Mouse (Mus musculus): ENCODE data around the gene Srcap. TPM values are rescaled to one million over a fixed set of nuclear protein-coding genes. Genes with fewer than 3 reads are reported as not detected.

The Srcap gene
- total and polyA plus RNA-seq, 2 experiments from 2014 or later: 16.1 to 29.3 TPM

DNA sequence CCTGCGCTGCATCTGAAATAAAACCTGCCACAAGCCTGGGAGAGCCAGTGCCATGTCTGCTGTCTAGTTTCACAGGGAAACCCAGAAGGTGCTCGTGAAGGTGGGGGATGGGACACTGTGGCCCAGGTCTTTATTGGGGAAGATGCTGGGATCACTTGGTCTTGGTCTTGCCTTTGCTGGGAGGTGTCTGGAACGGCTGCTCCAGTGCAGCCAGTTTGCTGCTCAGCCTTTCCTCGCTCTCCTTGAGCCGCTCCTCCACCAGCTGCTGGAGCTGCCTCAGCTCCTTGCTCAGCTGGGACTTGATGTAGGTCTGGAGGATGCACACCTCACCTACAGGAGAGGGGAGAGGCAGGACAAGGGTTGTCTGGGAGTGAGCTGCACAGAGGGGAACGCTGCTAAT, 71.5 kb downstream of the Srcap start:
- H3K9me3 ChIP-seq (replicated peaks; ENCODE audit: control insufficient read depth, low read length): no peaks in the 10 kb centered on the region
- peaks cover 59% of the 10 kb centered on the region for H3K36me3 ChIP-seq (replicated peaks; ENCODE audit: control insufficient read depth, insufficient read depth, low read length)
- H3K9ac ChIP-seq (replicated peaks; ENCODE audit: low read depth, low read length): no peak overlapping the region

DNA sequence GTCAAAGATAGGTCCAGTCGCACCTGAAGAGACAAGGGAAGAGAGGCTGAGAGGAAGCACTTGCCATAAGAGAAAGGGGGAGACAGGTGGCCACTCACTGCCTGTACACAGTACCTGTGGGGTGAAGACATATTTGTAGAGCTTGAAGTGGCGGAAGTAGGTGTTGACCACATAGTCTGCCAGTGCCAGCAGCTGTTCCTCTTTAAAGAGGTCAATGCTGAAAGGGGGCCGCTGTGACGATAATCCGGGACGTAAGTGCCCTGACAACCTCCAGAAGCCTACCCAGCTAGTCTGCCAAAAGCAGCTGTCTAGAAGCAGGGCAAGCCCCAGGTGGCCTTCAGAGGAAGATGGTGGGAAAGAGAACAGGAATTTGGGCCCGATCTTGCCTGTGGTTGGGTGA, 73.2 kb downstream of the Srcap start:
- Histone ChIP-seq H3K27me3 (ENCODE audit: control insufficient read depth, insufficient read depth, low read length) (no peaks in the 10 kb centered on the region), H3K27ac (ENCODE audit: low read depth) (no peak overlapping the region), H3K4me2 (ENCODE audit: low read depth, low read length) (no peak overlapping the region), H3K9me3 (replicated peaks; ENCODE audit: control insufficient read depth, low read length) (no peaks in the 10 kb centered on the region), H3K4me1 (ENCODE audit: control insufficient read depth, insufficient read depth) (peaks cover 17% of the 10 kb centered on the region), H3K36me3 (replicated peaks; ENCODE audit: control insufficient read depth, insufficient read depth, low read length) (peaks cover 43% of the 10 kb centered on the region), H3K9ac (replicated peaks; ENCODE audit: low read depth, low read length) (no peak overlapping the region), H3K4me3 (ENCODE audit: low read depth, low read length) (no peak overlapping the region)
- TF ChIP-seq CTCF (IDR thresholded peaks at IDR 0.05; ENCODE audit: low read depth): no peak
- no peak for TF ChIP-seq EP300 (IDR thresholded peaks at IDR 0.05; ENCODE audit: low read depth)
- DNase-seq (ENCODE audit: low spot score) (no peak), ATAC-seq (ENCODE audit: insufficient read depth, low read depth) (no peak)
- WGBS: 69% methylated on average over 7 of the region's 7 CpGs

More for the DNA sequence above, 71.5 kb downstream of the Srcap start:
- no peak for TF ChIP-seq EP300 (IDR thresholded peaks at IDR 0.05; ENCODE audit: low read depth)
- TF ChIP-seq CTCF (IDR thresholded peaks at IDR 0.05; ENCODE audit: low read depth): no peak
- Histone ChIP-seq H3K4me3 (ENCODE audit: low read depth, low read length) (no peak overlapping the region), H3K4me1 (ENCODE audit: control insufficient read depth, insufficient read depth) (peaks cover 9% of the 10 kb centered on the region; the same call in 1 of the 2 replicates), H3K27ac (ENCODE audit: low read depth) (no peak overlapping the region), H3K4me2 (ENCODE audit: low read depth, low read length) (no peak overlapping the region), H3K27me3 (ENCODE audit: control insufficient read depth, insufficient read depth, low read length) (no peaks in the 10 kb centered on the region)
- WGBS: 90% methylated on average over 6 of the region's 6 CpGs
- ATAC-seq (ENCODE audit: insufficient read depth, low read depth): no peak
- no peak for DNase-seq (ENCODE audit: low spot score)

DNA sequence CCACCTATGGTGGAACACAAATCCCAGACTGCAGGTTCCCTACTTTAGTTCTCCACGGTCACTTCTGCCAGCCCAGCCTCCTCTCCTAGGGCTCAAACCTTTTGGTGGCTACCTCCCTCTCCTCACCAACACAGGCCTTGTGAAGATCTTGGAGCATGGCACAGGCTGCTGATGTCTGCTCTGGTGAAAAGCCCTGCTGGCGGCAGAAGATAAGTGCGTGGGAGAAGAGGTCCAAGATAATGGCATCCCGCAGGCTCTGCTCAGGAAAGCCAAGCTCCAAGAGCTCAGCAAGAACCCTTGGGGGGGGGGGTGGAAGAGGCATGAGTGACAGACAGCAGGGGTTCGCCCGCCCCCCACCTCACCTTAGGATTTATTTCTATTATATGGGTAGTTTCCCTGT, 74.4 kb downstream of the Srcap start:
- Histone ChIP-seq H3K27ac (ENCODE audit: low read depth) (no peak overlapping the region), H3K4me2 (ENCODE audit: low read depth, low read length) (no peak overlapping the region), H3K4me3 (ENCODE audit: low read depth, low read length) (no peak overlapping the region), H3K9me3 (replicated peaks; ENCODE audit: control insufficient read depth, low read length) (no peaks in the 10 kb centered on the region), H3K9ac (replicated peaks; ENCODE audit: low read depth, low read length) (no peak overlapping the region), H3K36me3 (replicated peaks; ENCODE audit: control insufficient read depth, insufficient read depth, low read length) (peaks cover 43% of the 10 kb centered on the region), H3K27me3 (ENCODE audit: control insufficient read depth, insufficient read depth, low read length) (no peaks in the 10 kb centered on the region), H3K4me1 (ENCODE audit: control insufficient read depth, insufficient read depth) (peaks cover 17% of the 10 kb centered on the region)
- WGBS: 73% methylated on average over 6 of the region's 6 CpGs
- no peak for ATAC-seq (ENCODE audit: insufficient read depth, low read depth)
- TF ChIP-seq EP300 (IDR thresholded peaks at IDR 0.05; ENCODE audit: low read depth): no peak
- TF ChIP-seq CTCF (IDR thresholded peaks at IDR 0.05; ENCODE audit: low read depth): no peak
- DNase-seq (ENCODE audit: low spot score): no peak

DNA sequence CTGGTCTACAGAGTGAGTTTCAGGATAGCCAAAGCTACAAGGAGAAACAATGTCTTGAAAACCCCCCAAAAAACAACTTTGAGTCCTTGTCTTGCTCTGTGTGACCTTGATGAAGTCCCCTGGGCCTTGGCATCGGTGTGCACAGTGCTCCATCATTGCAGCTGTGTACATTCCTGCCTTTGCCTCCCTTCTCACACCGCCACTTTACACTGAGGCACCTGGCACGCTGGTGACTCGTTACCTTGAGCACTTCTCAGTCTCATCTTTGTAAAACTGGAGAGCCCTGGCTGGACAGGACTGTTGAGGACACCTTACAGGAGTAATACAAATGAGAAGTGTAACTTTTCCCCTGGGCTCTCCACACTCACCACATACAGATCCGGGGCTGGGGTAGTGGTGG, 75.4 kb downstream of the Srcap start:
- no peak for ATAC-seq (ENCODE audit: insufficient read depth, low read depth)
- no peak overlapping the region for H3K9ac ChIP-seq (replicated peaks; ENCODE audit: low read depth, low read length)
- no peak for DNase-seq (ENCODE audit: low spot score)
- peaks cover 17% of the 10 kb centered on the region for H3K4me1 ChIP-seq (ENCODE audit: control insufficient read depth, insufficient read depth)
- H3K27ac ChIP-seq (ENCODE audit: low read depth): no peak overlapping the region
- no peaks in the 10 kb centered on the region for H3K9me3 ChIP-seq (replicated peaks; ENCODE audit: control insufficient read depth, low read length)
- peaks cover 47% of the 10 kb centered on the region for H3K36me3 ChIP-seq (replicated peaks; ENCODE audit: control insufficient read depth, insufficient read depth, low read length)
- H3K4me3 ChIP-seq (ENCODE audit: low read depth, low read length): peak overlapping the region; percentile 98
- no peak for TF ChIP-seq EP300 (IDR thresholded peaks at IDR 0.05; ENCODE audit: low read depth)
- TF ChIP-seq CTCF (IDR thresholded peaks at IDR 0.05; ENCODE audit: low read depth): no peak
- no peaks in the 10 kb centered on the region for H3K27me3 ChIP-seq (ENCODE audit: control insufficient read depth, insufficient read depth, low read length)
- H3K4me2 ChIP-seq (ENCODE audit: low read depth, low read length): peak overlapping the region; percentile 92
- 55% methylated on average over 5 of the region's 5 CpGs for WGBS

DNA sequence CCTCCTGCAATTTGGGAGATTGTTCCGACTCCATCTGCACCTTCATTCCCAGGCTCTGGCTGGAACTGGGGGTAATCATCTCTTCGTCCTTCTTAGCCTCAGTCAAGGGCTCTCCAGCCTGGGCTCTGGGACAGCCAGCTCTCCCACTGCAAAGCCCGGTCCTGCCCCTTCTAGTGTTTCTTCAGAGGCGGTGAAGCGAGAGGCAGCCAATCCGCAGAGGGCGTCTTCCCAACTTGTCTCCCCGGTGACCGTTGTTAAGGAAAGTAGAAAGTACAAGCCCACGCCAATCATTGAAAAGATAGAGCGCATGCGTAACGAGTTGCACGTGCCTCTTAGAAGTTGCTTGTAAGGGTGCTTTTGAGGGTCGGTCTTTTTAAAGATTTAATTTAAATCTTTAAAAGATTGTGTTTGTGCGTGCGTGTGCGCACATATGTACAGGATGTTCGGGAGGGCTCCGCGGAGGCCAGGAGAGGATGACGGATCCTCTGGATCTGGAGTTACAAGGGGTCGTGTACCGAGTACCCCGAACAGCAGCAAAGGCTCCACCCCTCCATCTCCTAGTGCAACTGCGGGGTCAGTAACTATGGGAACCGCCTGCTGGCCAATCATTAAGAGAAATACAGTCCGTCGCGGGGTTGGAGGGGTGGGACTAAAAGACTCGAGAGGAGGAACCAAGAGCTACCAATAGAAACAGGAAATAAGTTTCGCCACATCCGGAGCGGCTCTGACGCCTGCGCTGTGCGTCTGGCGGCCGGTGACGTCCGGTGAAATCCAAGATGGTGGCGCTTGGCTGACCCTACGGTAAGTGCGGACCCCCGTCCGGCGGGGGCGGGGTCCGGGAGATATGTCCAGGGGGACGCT, 76.5 kb downstream of the Srcap start, which contains the start of the genes Ccdc189 and Rnf40:
Ccdc189 (minus strand) TSS at position 585 of the 861 bp plus-strand sequence.
Rnf40 (plus strand) TSS at position 757 of the 861 bp plus-strand sequence.
- H3K4me3 ChIP-seq (ENCODE audit: low read depth, low read length): peak within 1 kb of the TSS; percentile 98
- H3K27me3 ChIP-seq (ENCODE audit: control insufficient read depth, insufficient read depth, low read length): no peaks in the 10 kb centered on the region
- H3K9ac ChIP-seq (replicated peaks; ENCODE audit: low read depth, low read length): peak within 1 kb of the TSS; percentile 91
- H3K36me3 ChIP-seq (replicated peaks; ENCODE audit: control insufficient read depth, insufficient read depth, low read length): peaks cover 47% of the 10 kb centered on the region
- under 1% methylated on average over 50 of the region's 50 CpGs for WGBS
- peaks cover 17% of the 10 kb centered on the region for H3K4me1 ChIP-seq (ENCODE audit: control insufficient read depth, insufficient read depth)
- peak; percentile 100 for DNase-seq (ENCODE audit: low spot score)
- H3K4me2 ChIP-seq (ENCODE audit: low read depth, low read length): peak within 1 kb of the TSS; percentile 92
- TF ChIP-seq CTCF (IDR thresholded peaks at IDR 0.05; ENCODE audit: low read depth) (no peak), EP300 (IDR thresholded peaks at IDR 0.05; ENCODE audit: low read depth) (0 out of 2 replicates have a peak, but pooled peaks have one; percentile 6)
- peak; percentile 94 for ATAC-seq (ENCODE audit: insufficient read depth, low read depth)
- H3K9me3 ChIP-seq (replicated peaks; ENCODE audit: control insufficient read depth, low read length): no peaks in the 10 kb centered on the region
- peak within 1 kb of the TSS; percentile 83 for H3K27ac ChIP-seq (ENCODE audit: low read depth)
